Mouse (Mus musculus) limb, embryonic 11.5 days (tissue): ENCODE results near the gene Ndst4. TPM values are rescaled to one million over a fixed set of nuclear protein-coding genes. Genes with fewer than 3 reads are reported as not detected.

Source experiments
- ATAC-seq: fragments of 200-750 bp; cut with Nextera tagmentation; 2 replicates; pipeline ENCODE4 v1.8.0; 2017; ENCODE audit warnings: low read depth; ENCODE audit not compliant: insufficient number of reproducible peaks, low FRiP score, low TSS enrichment
- DNase-seq: peaks from one replicate; pipeline ENCODE4 v3.0.0-alpha.2; 2015; ENCODE audit warnings: low spot score
- H3K27ac ChIP-seq: fragments of 300-500 bp; sonication (generic); replicated peaks from 2 replicates; pipeline ENCODE4 v1.5.1; 2014; ENCODE audit warnings: low read depth, mild to moderate bottlenecking, low read length
- H3K27me3 ChIP-seq: fragments of 300-500 bp; sonication (generic); 2 replicates; pipeline ENCODE4 v1.6.1; 2014; ENCODE audit warnings: mild to moderate bottlenecking, low read length, mixed read lengths; ENCODE audit not compliant: control insufficient read depth, insufficient read depth
- H3K36me3 ChIP-seq: fragments of 300-500 bp; sonication (generic); 2 replicates; pipeline ENCODE4 v1.6.1; 2014; ENCODE audit warnings: mild to moderate bottlenecking, low read length, moderate library complexity, mixed read lengths; ENCODE audit not compliant: control insufficient read depth, insufficient read depth
- H3K4me1 ChIP-seq: fragments of 300-500 bp; sonication (generic); 2 replicates; pipeline ENCODE4 v1.6.1; 2014; ENCODE audit warnings: low read length, mixed read lengths; ENCODE audit not compliant: control insufficient read depth, insufficient read depth
- H3K4me2 ChIP-seq: fragments of 300-500 bp; sonication (generic); 2 replicates; pipeline ENCODE4 v1.6.1; 2014; ENCODE audit warnings: low read depth, mild to moderate bottlenecking, moderate library complexity; ENCODE audit not compliant: severe bottlenecking
- H3K4me3 ChIP-seq: fragments of 300-500 bp; sonication (generic); 2 replicates; pipeline ENCODE4 v1.5.1; 2014; ENCODE audit warnings: low read depth, low read length
- H3K9ac ChIP-seq: fragments of 300-500 bp; sonication (generic); 2 replicates; pipeline ENCODE4 v1.6.1; 2014; ENCODE audit warnings: mild to moderate bottlenecking, low read length
- H3K9me3 ChIP-seq: fragments of 300-500 bp; sonication (generic); 2 replicates; pipeline ENCODE4 v1.6.1; 2016; ENCODE audit warnings: low read length; ENCODE audit not compliant: control insufficient read depth
- WGBS: fragments of 180-500 bp; shearing (Covaris S2); extraction: QIAGEN DNeasy Blood & Tissue Kit; methylation state at CpG from one replicate; pipeline ENCODE4 v1.1.7; 2014; 5-methylcytosine and 5-hydroxymethylcytosine counted together
- polyA plus RNA-seq: library from polyadenylated mRNA; unstranded; fragments of >200 nt; fragmentation: Nextera tagmentation; extraction: Ambion mirVana; gene quantifications from 2 replicates; pipeline ENCODE4 v1.2.1, GENCODE M21; 2014

Gene Ndst4
- polyA plus RNA-seq, 1 experiment from 2014 or later = 0.47 TPM

GRCm38 (mm10) chr3:125746367-125746766, 342.5 kb downstream of the Ndst4 start:
- Histone ChIP-seq H3K4me1 (peaks cover 2% of the 10 kb centered on the region; the same call in 1 of the 2 replicates), H3K36me3 (no peaks in the 10 kb centered on the region), H3K27me3 (no peaks in the 10 kb centered on the region), H3K4me3 (no peak overlapping the region), H3K9ac (no peak overlapping the region), H3K4me2 (no peak overlapping the region), H3K27ac (no peak overlapping the region), H3K9me3 (no peaks in the 10 kb centered on the region)
- ATAC-seq = no peak
- DNase-seq = no peak
- 67% methylated on average over 3 of the region's 3 CpGs for WGBS

- WGBS = 41% methylated on average over 1 of the region's 1 CpGs
- no peaks in the 10 kb centered on the region for H3K9me3 ChIP-seq
These were observed 353.0 kb downstream of the Ndst4 start for GRCm38 (mm10) chr3:125756911-125757310.

DNA sequence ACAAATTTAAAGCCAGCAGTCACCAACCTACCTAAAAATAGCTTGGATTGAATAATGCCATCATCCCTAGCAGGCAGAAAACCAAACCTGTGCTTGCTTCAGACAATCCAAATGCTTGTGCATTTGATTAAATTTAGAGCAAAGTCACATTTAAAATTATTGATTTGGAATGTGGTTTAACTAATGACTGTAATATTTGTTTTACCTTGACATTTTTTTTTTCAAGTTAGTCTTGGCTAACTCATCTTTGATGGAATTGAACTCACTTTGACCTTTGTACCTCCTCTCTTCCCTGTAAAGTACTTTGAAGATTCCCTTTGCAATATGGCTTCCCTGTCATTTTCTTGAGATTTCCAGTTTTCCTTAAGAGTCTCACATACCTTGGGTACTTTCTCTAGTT, 356.8 kb downstream of the Ndst4 start:
- Histone ChIP-seq H3K36me3 (no peaks in the 10 kb centered on the region), H3K9ac (no peak overlapping the region), H3K9me3 (no peaks in the 10 kb centered on the region), H3K4me1 (0 out of 2 replicates have a peak, but pooled peaks cover 4% of the 10 kb centered on the region), H3K4me3 (no peak overlapping the region), H3K27ac (no peak overlapping the region), H3K27me3 (no peaks in the 10 kb centered on the region), H3K4me2 (no peak overlapping the region)
- DNase-seq (no peak), ATAC-seq (no peak)

More at GRCm38 (mm10) chr3:125756911-125757310, 353.0 kb downstream of the Ndst4 start:
- Histone ChIP-seq H3K27ac (no peak overlapping the region), H3K4me3 (no peak overlapping the region), H3K4me1 (0 out of 2 replicates have a peak, but pooled peaks cover 4% of the 10 kb centered on the region), H3K9ac (no peak overlapping the region), H3K4me2 (no peak overlapping the region), H3K27me3 (no peaks in the 10 kb centered on the region), H3K36me3 (no peaks in the 10 kb centered on the region)
- ATAC-seq = 0 out of 2 replicates have a peak, but pooled peaks have one; percentile 71
- peak; percentile 31 for DNase-seq
